Mouse (Mus musculus) bone marrow macrophage, adult 2 months (primary cell): ENCODE data around the gene Tmem236. TPM values are rescaled to one million over a fixed set of nuclear protein-coding genes. Genes with fewer than 3 reads are reported as not detected.

Experiments
- H3K27ac ChIP-seq: 2 replicates; pipeline ENCODE4 v1.5.1; 2012; ENCODE audit warnings: low read depth, low read length; ENCODE audit not compliant: insufficient read depth
- H3K4me1 ChIP-seq: 2 replicates; pipeline ENCODE4 v1.6.1; 2012; ENCODE audit warnings: low read length; ENCODE audit not compliant: control insufficient read depth, insufficient read depth
- H3K4me3 ChIP-seq: 2 replicates; pipeline ENCODE4 v1.5.1; 2012; ENCODE audit warnings: mild to moderate bottlenecking, low read length, moderate library complexity; ENCODE audit not compliant: insufficient read depth
- CTCF ChIP-seq: IDR thresholded peaks from 2 replicates; pipeline ENCODE4 v1.5.1; 2012; ENCODE audit warnings: low read depth, mild to moderate bottlenecking, low read length, moderate library complexity
- POLR2A ChIP-seq: IDR thresholded peaks from 2 replicates; pipeline ENCODE4 v1.6.1; 2012; ENCODE audit warnings: mild to moderate bottlenecking, low read depth, low read length, borderline replicate concordance
- polyA plus RNA-seq: library from polyadenylated mRNA; stranded (reverse); fragments of >200 nt; gene quantifications from 2 replicates; pipeline ENCODE4 v1.2.4, GENCODE M21; 2012; ENCODE audit not compliant: missing spikeins, insufficient read depth, insufficient read length

Gene Tmem236
- polyA plus RNA-seq, 1 experiment, result not detected

DNA sequence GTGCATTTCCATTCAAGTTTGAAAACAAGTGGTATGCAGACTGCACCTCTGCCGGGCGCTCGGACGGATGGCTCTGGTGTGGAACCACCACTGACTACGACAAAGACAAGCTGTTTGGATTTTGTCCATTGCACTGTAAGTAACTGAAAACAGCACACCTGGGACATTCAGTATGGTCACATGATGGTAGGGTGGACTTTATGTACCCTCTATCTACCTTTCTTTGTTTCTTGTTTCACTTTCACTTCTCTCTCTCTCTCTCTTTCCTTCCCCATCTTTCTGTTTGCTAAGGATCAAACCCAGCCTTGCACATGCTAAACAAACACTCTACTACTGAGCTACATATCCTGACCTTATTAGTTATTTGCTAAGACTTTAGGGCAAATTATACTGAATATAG lies 69.8 kb downstream of the Tmem236 start:
- H3K4me3 ChIP-seq, result no peak overlapping the region
- TF ChIP-seq CTCF, result no peak
- TF ChIP-seq POLR2A, result no peak
- H3K4me1 ChIP-seq, result peaks cover 43% of the 10 kb centered on the region
- H3K27ac ChIP-seq, result no peak overlapping the region

DNA sequence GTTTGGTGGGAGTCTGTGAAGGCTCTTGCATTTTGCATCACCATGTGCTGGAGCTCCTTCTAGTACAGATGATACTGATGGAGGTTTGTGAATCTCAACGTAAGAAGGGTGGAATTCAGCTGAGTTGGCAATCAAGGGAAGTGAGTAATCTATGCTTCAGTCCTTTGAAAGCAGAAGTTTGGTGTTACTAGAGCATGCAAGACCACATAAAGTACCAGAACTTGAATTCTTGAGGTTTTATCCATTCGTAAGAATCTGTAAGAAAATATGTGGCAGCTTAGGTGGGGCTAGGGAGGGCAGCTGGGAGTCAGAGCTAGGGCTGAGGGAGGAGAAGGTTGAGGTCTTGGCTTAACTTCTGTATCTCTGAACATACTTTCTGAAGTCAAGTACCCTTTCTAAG lies 70.3 kb downstream of the Tmem236 start:
- peaks cover 41% of the 10 kb centered on the region for H3K4me1 ChIP-seq
- 0 out of 2 replicates have a peak overlapping the region, but pooled peaks have one; percentile 1 for H3K27ac ChIP-seq
- no peak overlapping the region for H3K4me3 ChIP-seq
- TF ChIP-seq CTCF, result no peak

DNA sequence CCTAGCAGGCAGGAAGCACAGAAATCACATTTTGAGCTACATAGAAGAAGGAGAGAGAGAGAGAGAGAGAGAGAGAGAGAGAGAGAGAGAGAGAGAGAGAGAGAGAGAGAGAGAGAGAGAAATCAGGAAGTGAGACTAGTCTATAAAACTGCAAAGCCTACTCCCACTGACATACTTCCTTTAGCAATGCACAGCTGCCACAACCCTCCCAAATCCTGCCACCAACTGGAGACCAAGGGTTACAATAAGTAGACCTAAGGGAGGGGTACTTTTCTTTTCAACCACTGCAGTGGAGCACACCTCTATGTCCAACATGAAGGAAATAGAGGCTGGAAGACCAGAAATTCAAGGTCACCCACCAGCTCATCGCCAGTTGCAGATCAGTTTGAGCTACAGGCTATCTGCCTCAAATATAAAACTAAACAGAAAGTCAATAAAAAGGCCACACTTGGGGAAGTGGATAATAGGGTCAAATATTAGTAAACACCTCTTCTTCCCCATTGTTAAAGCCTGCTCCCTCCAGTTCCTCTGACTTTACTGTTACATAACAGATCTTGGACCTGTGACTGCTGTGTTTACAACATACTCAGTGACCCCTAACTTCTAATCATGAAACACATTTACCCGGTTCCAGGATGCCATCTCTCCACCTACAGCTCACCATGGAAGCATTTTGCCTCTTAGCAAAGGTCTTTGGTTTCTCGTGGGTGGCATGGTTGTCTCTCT lies 75.7 kb downstream of the Tmem236 start:
- H3K4me1 ChIP-seq, result peaks cover 32% of the 10 kb centered on the region
- H3K4me3 ChIP-seq, result no peak overlapping the region
- no peak for TF ChIP-seq CTCF
- no peak for TF ChIP-seq POLR2A
- H3K27ac ChIP-seq, result peak overlapping the region; percentile 98

DNA sequence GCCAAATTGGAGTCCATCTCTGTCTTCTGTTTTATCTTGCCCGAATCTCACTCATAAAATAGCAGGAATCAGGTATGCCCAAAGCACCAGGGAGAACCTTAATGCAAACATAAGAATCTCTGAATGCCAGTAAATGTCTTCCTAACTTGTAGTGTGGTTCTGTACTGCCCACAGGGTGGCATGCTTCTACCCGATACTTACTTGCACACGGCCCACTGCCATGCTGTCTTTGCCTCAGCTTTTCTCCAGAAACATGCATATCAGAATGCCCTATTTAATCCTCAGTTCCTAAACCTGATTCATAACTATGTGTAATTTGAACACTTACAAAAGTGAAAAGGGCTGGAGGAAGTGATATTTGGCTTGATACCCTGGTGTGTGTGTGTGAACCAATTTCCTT lies 77.6 kb downstream of the Tmem236 start:
- Histone ChIP-seq H3K27ac (no peak overlapping the region), H3K4me1 (peaks cover 30% of the 10 kb centered on the region), H3K4me3 (no peak overlapping the region)
- TF ChIP-seq POLR2A (no peak), CTCF (no peak)

DNA sequence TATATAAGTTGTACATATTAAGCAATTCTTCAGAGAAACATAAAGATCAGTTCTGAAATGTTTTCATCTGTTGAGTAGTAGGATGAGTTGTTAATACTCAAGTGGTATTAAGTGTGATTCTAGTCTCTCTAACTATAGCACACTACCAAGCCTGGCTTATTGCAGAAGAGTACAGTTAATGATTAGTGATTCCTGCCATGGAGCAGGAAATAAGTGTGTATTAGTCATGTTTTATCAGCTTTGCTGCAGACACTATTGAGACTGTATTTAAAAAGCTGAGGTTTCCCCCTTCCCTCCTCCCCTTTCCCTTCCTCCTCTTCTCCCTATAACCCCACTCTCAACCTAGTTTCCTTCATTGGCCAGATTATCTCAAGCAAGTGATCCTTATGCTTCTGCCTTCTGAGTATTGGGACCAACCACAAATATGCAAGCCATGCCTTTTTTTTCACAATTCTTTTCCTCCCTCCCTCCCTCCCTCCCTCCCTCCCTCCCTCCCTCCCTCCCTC lies 84.1 kb downstream of the Tmem236 start:
- no peak overlapping the region for H3K27ac ChIP-seq
- TF ChIP-seq POLR2A, result no peak
- H3K4me3 ChIP-seq, result no peak overlapping the region
- peaks cover 17% of the 10 kb centered on the region for H3K4me1 ChIP-seq

DNA sequence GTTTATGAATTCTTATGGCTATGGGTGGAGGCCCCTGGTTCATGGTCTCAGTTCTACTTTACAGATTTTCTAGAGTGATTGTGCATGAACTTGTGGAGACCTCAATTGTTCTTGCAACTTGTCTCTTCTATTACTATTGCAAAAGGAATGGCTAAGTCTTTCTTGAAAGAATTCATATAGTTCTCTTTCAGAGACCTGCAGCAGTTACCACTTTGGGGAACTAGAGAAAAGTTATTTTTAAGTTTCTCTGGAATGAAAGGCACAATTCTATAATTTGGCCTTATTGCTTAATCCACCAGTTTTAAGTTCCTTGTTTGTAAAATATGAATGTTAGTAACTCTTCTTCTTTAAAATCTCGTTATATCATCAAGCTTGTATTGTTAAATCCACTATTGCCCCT lies 87.8 kb downstream of the Tmem236 start:
- TF ChIP-seq POLR2A (no peak), CTCF (no peak)
- Histone ChIP-seq H3K4me3 (no peak overlapping the region), H3K4me1 (peaks cover 25% of the 10 kb centered on the region), H3K27ac (peak overlapping the region; percentile 89)

DNA sequence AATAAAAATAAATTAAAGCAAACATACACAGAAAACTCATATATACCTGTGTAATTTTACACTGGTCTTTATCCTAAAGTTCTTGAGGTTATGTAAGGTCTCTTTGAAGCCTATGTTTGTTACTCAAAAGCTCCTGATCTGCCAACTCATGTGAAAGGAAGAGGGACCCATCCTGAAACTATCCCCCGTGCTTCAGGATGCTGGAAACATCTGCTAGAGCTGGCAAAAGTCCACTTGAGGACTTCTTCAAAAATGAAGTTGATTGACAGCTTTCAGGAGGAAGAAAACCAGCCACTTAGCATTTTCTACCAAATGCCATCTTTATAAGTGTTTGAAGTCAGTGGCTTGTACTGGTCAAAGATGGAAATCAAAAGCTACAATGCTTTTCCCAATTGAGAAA lies 94.8 kb downstream of the Tmem236 start:
- no peak overlapping the region for H3K27ac ChIP-seq
- no peak overlapping the region for H3K4me3 ChIP-seq
- no peak for TF ChIP-seq CTCF
- TF ChIP-seq POLR2A, result no peak
- H3K4me1 ChIP-seq, result peaks cover 36% of the 10 kb centered on the region

Other genes with a start within 250 kb of the Tmem236 start
- gene Hacd1, start 118.4 kb upstream of the Tmem236 start, polyA plus RNA-seq, result 2.7 and 4.8 TPM in 2 replicates
- gene Stam, start 100.4 kb upstream of the Tmem236 start, polyA plus RNA-seq, result 31.6 and 38.4 TPM in 2 replicates
- 471 and 498 TPM in 2 replicates for gene Mrc1, start 54.9 kb downstream of the Tmem236 start, polyA plus RNA-seq
- 0.48 and 0.63 TPM in 2 replicates for gene Slc39a12, start 213.8 kb downstream of the Tmem236 start, polyA plus RNA-seq